Mouse (Mus musculus) heart, embryonic 13.5 days (tissue): ENCODE data around the gene Pinlyp. TPM values are rescaled to one million over a fixed set of nuclear protein-coding genes. Genes with fewer than 3 reads are reported as not detected.
A peak's percentile ranks its signal among the peaks of the same experiment; 100 is the strongest.

Experiments
- ATAC-seq: fragments of 200-750 bp; cut with Nextera tagmentation; 2 replicates; pipeline ENCODE4 v1.8.0; 2017; ENCODE audit warnings: moderate TSS enrichment; ENCODE audit not compliant: insufficient number of reproducible peaks, low FRiP score, low TSS enrichment; ENCODE audit errors: extremely low read depth
- H3K27ac ChIP-seq: fragments of 300-500 bp; sonication (generic); replicated peaks from 2 replicates; pipeline ENCODE4 v1.5.1; 2015; ENCODE audit warnings: moderate library complexity, mild to moderate bottlenecking, inconsistent platforms
- H3K27me3 ChIP-seq: fragments of 300-500 bp; sonication (generic); replicated peaks from 2 replicates; pipeline ENCODE4 v1.6.1; 2015; ENCODE audit warnings: mild to moderate bottlenecking, inconsistent platforms
- H3K36me3 ChIP-seq: fragments of 300-500 bp; sonication (generic); 2 replicates; pipeline ENCODE4 v1.6.1; 2015; ENCODE audit warnings: mild to moderate bottlenecking, inconsistent platforms
- H3K4me1 ChIP-seq: fragments of 300-500 bp; sonication (generic); 2 replicates; pipeline ENCODE4 v1.6.1; 2015; ENCODE audit warnings: inconsistent platforms
- H3K4me2 ChIP-seq: fragments of 300-500 bp; sonication (generic); 2 replicates; pipeline ENCODE4 v1.6.1; 2015; ENCODE audit warnings: inconsistent platforms, mild to moderate bottlenecking, moderate library complexity
- H3K4me3 ChIP-seq: fragments of 300-500 bp; sonication (generic); 2 replicates; pipeline ENCODE4 v1.5.1; 2015; ENCODE audit warnings: moderate library complexity, mild to moderate bottlenecking, inconsistent platforms
- H3K9ac ChIP-seq: fragments of 300-500 bp; sonication (generic); 2 replicates; pipeline ENCODE4 v1.6.1; 2015; ENCODE audit warnings: inconsistent platforms, mild to moderate bottlenecking, moderate library complexity
- H3K9me3 ChIP-seq: fragments of 300-500 bp; sonication (generic); 2 replicates; pipeline ENCODE4 v1.6.1; 2016; ENCODE audit warnings: inconsistent platforms
- WGBS: fragments of 180-500 bp; shearing (Covaris S2); methylation state at CpG from one replicate; pipeline ENCODE4 v1.1.7; 2015; ENCODE audit warnings: mixed read lengths; 5-methylcytosine and 5-hydroxymethylcytosine counted together
- polyA plus RNA-seq: library from polyadenylated mRNA; unstranded; fragments of >200 nt; fragmentation: Nextera tagmentation; extraction: Ambion mirVana; gene quantifications from 2 replicates; pipeline ENCODE4 v1.2.1, GENCODE M21; 2015

The Pinlyp gene
- polyA plus RNA-seq: not detected in 2 replicates

GRCm38 (mm10) chr7:24546068-24546614 is at the start of gene Pinlyp, which contains the start of gene Xrcc1:
Gene Pinlyp (minus strand): TSS chr7:24546118.
Gene Xrcc1 (plus strand): TSS chr7:24546289.
- ATAC-seq: no peak
- peak within 1 kb of the TSS; percentile 73 for H3K4me3 ChIP-seq

GRCm38 (mm10) chr7:24595464-24595863 is 49.5 kb upstream of the Pinlyp start:
- 48% methylated on average over 2 of the region's 2 CpGs for WGBS
- Histone ChIP-seq H3K4me3 (no peak overlapping the region), H3K4me1 (peaks cover 16% of the 10 kb centered on the region), H3K27me3 (peaks cover 21% of the 10 kb centered on the region), H3K9ac (no peak overlapping the region), H3K36me3 (no peaks in the 10 kb centered on the region), H3K4me2 (no peak overlapping the region), H3K27ac (no peak overlapping the region), H3K9me3 (no peaks in the 10 kb centered on the region)
- ATAC-seq: no peak

More at GRCm38 (mm10) chr7:24546068-24546614, at the start of gene Pinlyp, which contains the start of gene Xrcc1:
- Histone ChIP-seq H3K27ac (peak within 1 kb of the TSS; percentile 80), H3K9me3 (no peaks in the 10 kb centered on the region), H3K9ac (peak within 1 kb of the TSS; percentile 89), H3K36me3 (peaks cover 32% of the 10 kb centered on the region), H3K4me2 (peak within 1 kb of the TSS; percentile 79), H3K4me1 (peaks cover 15% of the 10 kb centered on the region), H3K27me3 (no peaks in the 10 kb centered on the region)
- WGBS: 26% methylated on average over 13 of the region's 13 CpGs

GRCm38 (mm10) chr7:24594309-24594803 is 48.4 kb upstream of the Pinlyp start:
- H3K9ac ChIP-seq: peak overlapping the region; percentile 85
- no peaks in the 10 kb centered on the region for H3K36me3 ChIP-seq
- peak overlapping the region; percentile 74 for H3K4me3 ChIP-seq
- no peak for ATAC-seq
- WGBS: 3% methylated on average over 13 of the region's 13 CpGs
- peaks cover 16% of the 10 kb centered on the region for H3K4me1 ChIP-seq
- H3K4me2 ChIP-seq: peak overlapping the region; percentile 83
- H3K9me3 ChIP-seq: no peaks in the 10 kb centered on the region
- no peak overlapping the region for H3K27ac ChIP-seq
- H3K27me3 ChIP-seq: peaks cover 21% of the 10 kb centered on the region

- H3K4me1 ChIP-seq: peaks cover 16% of the 10 kb centered on the region
- H3K27me3 ChIP-seq: peaks cover 21% of the 10 kb centered on the region
- H3K9me3 ChIP-seq: no peaks in the 10 kb centered on the region
- H3K4me2 ChIP-seq: peak overlapping the region; percentile 83
- WGBS: 2% methylated on average over 39 of the region's 39 CpGs
- no peaks in the 10 kb centered on the region for H3K36me3 ChIP-seq
- peak; percentile 69; the same call in 1 of the 2 replicates for ATAC-seq
- peak overlapping the region; percentile 74 for H3K4me3 ChIP-seq
- no peak overlapping the region for H3K27ac ChIP-seq
- H3K9ac ChIP-seq: peak overlapping the region; percentile 85
Observed at GRCm38 (mm10) chr7:24593621-24594308, 47.8 kb upstream of the Pinlyp start.

GRCm38 (mm10) chr7:24592781-24593180 is 46.9 kb upstream of the Pinlyp start:
- 81% methylated on average over 6 of the region's 6 CpGs for WGBS
- no peak for ATAC-seq
- H3K27ac ChIP-seq: no peak overlapping the region
- H3K9me3 ChIP-seq: no peaks in the 10 kb centered on the region
- no peaks in the 10 kb centered on the region for H3K36me3 ChIP-seq
- H3K4me3 ChIP-seq: no peak overlapping the region
- peaks cover 26% of the 10 kb centered on the region for H3K27me3 ChIP-seq
- peaks cover 16% of the 10 kb centered on the region for H3K4me1 ChIP-seq
- no peak overlapping the region for H3K9ac ChIP-seq
- no peak overlapping the region for H3K4me2 ChIP-seq

- peaks cover 32% of the 10 kb centered on the region for H3K27me3 ChIP-seq
- no peak for ATAC-seq
- H3K4me3 ChIP-seq: no peak overlapping the region
- 58% methylated on average over 4 of the region's 4 CpGs for WGBS
- peaks cover 22% of the 10 kb centered on the region for H3K4me1 ChIP-seq
- no peak overlapping the region for H3K4me2 ChIP-seq
- H3K36me3 ChIP-seq: no peaks in the 10 kb centered on the region
- H3K27ac ChIP-seq: no peak overlapping the region
- no peak overlapping the region for H3K9ac ChIP-seq
- no peaks in the 10 kb centered on the region for H3K9me3 ChIP-seq
Observed at GRCm38 (mm10) chr7:24592163-24592562, 46.2 kb upstream of the Pinlyp start.

- Histone ChIP-seq H3K9me3 (no peaks in the 10 kb centered on the region), H3K36me3 (no peaks in the 10 kb centered on the region), H3K4me2 (no peak overlapping the region), H3K9ac (no peak overlapping the region), H3K27ac (no peak overlapping the region), H3K4me1 (peaks cover 26% of the 10 kb centered on the region), H3K27me3 (peaks cover 37% of the 10 kb centered on the region), H3K4me3 (no peak overlapping the region)
- ATAC-seq: no peak
- WGBS: 65% methylated on average over 5 of the region's 5 CpGs
Observed at GRCm38 (mm10) chr7:24591735-24592134, 45.8 kb upstream of the Pinlyp start.

GRCm38 (mm10) chr7:24588336-24588735 is 42.4 kb upstream of the Pinlyp start:
- peaks cover 43% of the 10 kb centered on the region for H3K27me3 ChIP-seq
- no peaks in the 10 kb centered on the region for H3K9me3 ChIP-seq
- H3K36me3 ChIP-seq: no peaks in the 10 kb centered on the region
- no peak overlapping the region for H3K4me2 ChIP-seq
- no peak overlapping the region for H3K4me3 ChIP-seq
- H3K4me1 ChIP-seq: peaks cover 13% of the 10 kb centered on the region
- no peak overlapping the region for H3K9ac ChIP-seq
- WGBS: 74% methylated on average over 13 of the region's 13 CpGs
- ATAC-seq: no peak
- no peak overlapping the region for H3K27ac ChIP-seq

GRCm38 (mm10) chr7:24587330-24588105 is 41.6 kb upstream of the Pinlyp start, which contains the start of the genes Ethe1 and Zfp575:
Gene Ethe1 (plus strand): TSS chr7:24587543.
Gene Zfp575 (minus strand): TSS chr7:24587641.
- no peak within 1 kb of the TSS for H3K27ac ChIP-seq
- H3K4me2 ChIP-seq: peak within 1 kb of the TSS; percentile 74
- peak within 1 kb of the TSS; percentile 54 for H3K4me3 ChIP-seq
- H3K9me3 ChIP-seq: no peaks in the 10 kb centered on the region
- no peaks in the 10 kb centered on the region for H3K36me3 ChIP-seq
- peaks cover 43% of the 10 kb centered on the region for H3K27me3 ChIP-seq
- no peak for ATAC-seq
- peak within 1 kb of the TSS; percentile 76 for H3K9ac ChIP-seq
- H3K4me1 ChIP-seq: peaks cover 11% of the 10 kb centered on the region
- 6% methylated on average over 30 of the region's 30 CpGs for WGBS

GRCm38 (mm10) chr7:24586828-24587227 is 40.9 kb upstream of the Pinlyp start:
- Histone ChIP-seq H3K27me3 (peaks cover 43% of the 10 kb centered on the region), H3K9ac (peak overlapping the region; percentile 76; the same call in 1 of the 2 replicates), H3K27ac (no peak overlapping the region), H3K4me2 (peak overlapping the region; percentile 74), H3K9me3 (no peaks in the 10 kb centered on the region), H3K36me3 (no peaks in the 10 kb centered on the region), H3K4me1 (peaks cover 11% of the 10 kb centered on the region), H3K4me3 (peak overlapping the region; percentile 54)
- WGBS: 13% methylated on average over 8 of the region's 8 CpGs
- ATAC-seq: no peak

GRCm38 (mm10) chr7:24585995-24586394 is 40.1 kb upstream of the Pinlyp start:
- Histone ChIP-seq H3K36me3 (no peaks in the 10 kb centered on the region), H3K9me3 (no peaks in the 10 kb centered on the region), H3K9ac (no peak overlapping the region), H3K27ac (no peak overlapping the region), H3K27me3 (peaks cover 43% of the 10 kb centered on the region), H3K4me1 (peaks cover 11% of the 10 kb centered on the region), H3K4me3 (no peak overlapping the region), H3K4me2 (no peak overlapping the region)
- WGBS: 30% methylated on average over 16 of the region's 16 CpGs
- ATAC-seq: no peak
